Mouse (Mus musculus): Measurements from ENCODE around the gene Dgkz.

DNA sequence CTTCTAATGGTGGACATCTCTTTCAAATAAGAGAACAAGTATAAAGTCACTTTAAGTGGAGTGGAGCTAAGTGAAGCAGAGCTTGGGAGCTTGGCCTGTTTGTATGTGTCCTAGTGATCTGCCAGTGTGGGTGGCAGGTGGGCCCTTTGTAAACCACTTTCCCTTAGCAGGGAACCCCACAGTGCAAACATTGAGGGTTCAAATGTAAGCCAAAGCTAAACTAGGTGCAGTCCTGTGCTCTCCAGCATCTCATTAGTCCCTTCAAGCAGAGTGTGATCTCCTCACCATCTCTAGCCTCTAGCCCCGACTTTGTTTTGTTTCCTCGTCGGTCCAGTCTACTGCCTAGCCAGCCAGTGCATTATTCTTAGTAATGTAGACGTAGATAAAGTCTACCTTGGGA, 91.0 kb downstream of the Dgkz start:
- TF ChIP-seq CTCF (conservative IDR thresholded peaks at IDR 0.05; ENCODE audit: insufficient read depth, insufficient read length, low read depth, low read length) (no peak), POLR2A (IDR thresholded peaks at IDR 0.05; ENCODE audit: low read depth, low read length) (no peak)

Measured in kidney, adult 2 months (tissue).